In genomic region chr9:59291688-59292492, GRCm38 (mm10) we compare ENCODE assay signal across 8 mouse cellular contexts. TPM values are rescaled to one million over a fixed set of nuclear protein-coding genes. Genes with fewer than 3 reads are reported as not detected.
A peak's percentile ranks its signal among the peaks of the same experiment; 100 is the strongest.
DNase-seq lines count a peak whose midpoint lies in the region; ATAC-seq and TF ChIP-seq lines count a peak whose summit lies in the region.

No protein-coding gene starts in this region.

- no peak for TF ChIP-seq CTCF in hindbrain, postnatal 0 days (IDR thresholded peaks at IDR 0.05; ENCODE audit: low read depth)

- under 1% methylated on average over 50 of the region's 50 CpGs for WGBS in lung, embryonic 15.5 days
- under 1% methylated on average over 50 of the region's 50 CpGs for WGBS in hindbrain, postnatal 0 days
- WGBS in neural tube, embryonic 12.5 days, result 2% methylated on average over 50 of the region's 50 CpGs

- peak overlapping the region; percentile 65 for H3K4me2 ChIP-seq in lung, embryonic 15.5 days
- H3K4me2 ChIP-seq in hindbrain, postnatal 0 days (ENCODE audit: low read depth, low read length), result peak overlapping the region; percentile 78
- peak overlapping the region; percentile 78 for H3K4me2 ChIP-seq in neural tube, embryonic 12.5 days (replicated peaks)

- no peaks in the 10 kb centered on the region for H3K36me3 ChIP-seq in lung, embryonic 15.5 days
- no peaks in the 10 kb centered on the region for H3K36me3 ChIP-seq in hindbrain, postnatal 0 days (ENCODE audit: insufficient read depth, low read length)
- H3K36me3 ChIP-seq in neural tube, embryonic 12.5 days, result no peaks in the 10 kb centered on the region

- H3K9ac ChIP-seq in lung, embryonic 15.5 days, result peak overlapping the region; percentile 77
- H3K9ac ChIP-seq in hindbrain, postnatal 0 days (replicated peaks; ENCODE audit: low read length), result peak overlapping the region; percentile 84
- H3K9ac ChIP-seq in neural tube, embryonic 12.5 days, result peak overlapping the region; percentile 93

- H3K4me3 ChIP-seq in lung, embryonic 15.5 days, result peak overlapping the region; percentile 93
- H3K4me3 ChIP-seq in hindbrain, postnatal 0 days (ENCODE audit: low read length), result peak overlapping the region; percentile 88
- H3K4me3 ChIP-seq in neural tube, embryonic 12.5 days, result peak overlapping the region; percentile 99

- no peaks in the 10 kb centered on the region for H3K27me3 ChIP-seq in lung, embryonic 15.5 days
- H3K27me3 ChIP-seq in hindbrain, postnatal 0 days (ENCODE audit: insufficient read depth, low read length), result no peaks in the 10 kb centered on the region
- no peaks in the 10 kb centered on the region for H3K27me3 ChIP-seq in neural tube, embryonic 12.5 days (replicated peaks)

- DNase-seq in lung, postnatal 4 days, result no peak
- peak; percentile 39 for DNase-seq in c-Kit-positive CD71-positive TER-119-positive erythroid progenitor cells, embryonic 14.5 days (ENCODE audit: low spot score)
- no peak for DNase-seq in hindbrain, postnatal 0 days (ENCODE audit: low spot score)
- no peak for DNase-seq in thymus, postnatal 36 days
- no peak for DNase-seq in left cerebral cortex, adult 18-20 months (ENCODE audit: low spot score in 2 of 2)
- no peak for DNase-seq in kidney, adult 8-10 months

- H3K27ac ChIP-seq in lung, embryonic 15.5 days, result peak overlapping the region; percentile 91
- peak overlapping the region; percentile 88 for H3K27ac ChIP-seq in hindbrain, postnatal 0 days
- H3K27ac ChIP-seq in neural tube, embryonic 12.5 days, result peak overlapping the region; percentile 85

- H3K4me1 ChIP-seq in lung, embryonic 15.5 days, result peaks cover 30% of the 10 kb centered on the region
- H3K4me1 ChIP-seq in hindbrain, postnatal 0 days (ENCODE audit: insufficient read depth, low read length), result no peaks in the 10 kb centered on the region
- peaks cover 19% of the 10 kb centered on the region for H3K4me1 ChIP-seq in neural tube, embryonic 12.5 days

- peak; percentile 57; the same call in 1 of the 2 replicates for ATAC-seq in lung, embryonic 15.5 days (ENCODE audit: borderline replicate concordance, extremely low read depth, low FRiP score, low TSS enrichment)
- ATAC-seq in hindbrain, postnatal 0 days, result no peak; the same call in 1 of the 2 replicates
- no peak for ATAC-seq in neural tube, embryonic 12.5 days (ENCODE audit: low FRiP score, low read depth)

- H3K9me3 ChIP-seq in lung, embryonic 15.5 days, result no peaks in the 10 kb centered on the region
- no peaks in the 10 kb centered on the region for H3K9me3 ChIP-seq in hindbrain, postnatal 0 days (ENCODE audit: low read length)
- H3K9me3 ChIP-seq in neural tube, embryonic 12.5 days, result no peaks in the 10 kb centered on the region

RNA-seq across cellular contexts. Expression of gene Adpgk, which starts 0.5 kb away (rescaled TPM):
- polyA plus RNA-seq in lung, embryonic 15.5 days (2015; fragmentation: Nextera tagmentation; extraction: Ambion mirVana), result 41.3 and 42.1 TPM in 2 replicates
- 35.5 and 39.9 TPM in 2 replicates for total RNA-seq in hindbrain, postnatal 0 days (2014; rRNA removed)
- polyA plus RNA-seq in hindbrain, postnatal 0 days (2015; fragmentation: Nextera tagmentation; extraction: Ambion mirVana), result 18.2 and 19.5 TPM in 2 replicates
- 34.2 and 37.1 TPM in 2 replicates for polyA plus RNA-seq in neural tube, embryonic 12.5 days (2016; fragmentation: Nextera tagmentation; extraction: Ambion mirVana)
- 10 to 100 TPM; 13.6 to 16.3 TPM for total RNA-seq in left cerebral cortex, adult 18-20 months (2021)
